Mouse (Mus musculus): ENCODE results near the gene Scn9a.

Scn9a gene

DNA sequence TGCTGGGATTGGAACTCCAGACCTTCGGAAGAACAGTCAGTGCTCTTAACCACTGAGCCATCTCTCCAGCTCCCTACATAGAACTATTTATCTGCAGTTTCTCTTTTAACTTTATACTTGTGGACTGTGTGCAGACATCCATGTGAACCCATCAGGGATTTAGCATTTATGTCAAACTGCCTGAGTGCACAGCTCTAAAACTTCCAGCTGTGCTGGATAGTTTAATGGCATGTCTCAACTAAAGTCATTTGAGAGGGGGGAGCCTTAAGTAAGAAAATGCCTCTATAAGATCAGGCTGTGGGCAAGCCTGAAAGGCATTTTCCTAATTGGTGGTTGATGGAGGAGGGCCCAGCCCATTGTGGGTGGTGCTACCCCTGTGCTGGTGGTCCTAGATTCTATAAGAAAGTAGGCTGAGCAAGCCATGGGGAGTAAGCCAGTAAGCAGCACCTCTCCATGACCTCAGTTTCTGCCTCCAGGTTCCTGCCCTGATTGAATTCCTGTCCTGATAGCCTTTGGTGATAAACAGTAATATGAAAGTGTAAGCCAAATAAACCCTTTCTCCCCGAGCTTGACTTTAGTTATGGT, 169.8 kb downstream of the Scn9a start:
- in situ Hi-C loops (cut with MboI; ENCODE audit: unreplicated experiment in 2 of 2): no loop called here

DNA sequence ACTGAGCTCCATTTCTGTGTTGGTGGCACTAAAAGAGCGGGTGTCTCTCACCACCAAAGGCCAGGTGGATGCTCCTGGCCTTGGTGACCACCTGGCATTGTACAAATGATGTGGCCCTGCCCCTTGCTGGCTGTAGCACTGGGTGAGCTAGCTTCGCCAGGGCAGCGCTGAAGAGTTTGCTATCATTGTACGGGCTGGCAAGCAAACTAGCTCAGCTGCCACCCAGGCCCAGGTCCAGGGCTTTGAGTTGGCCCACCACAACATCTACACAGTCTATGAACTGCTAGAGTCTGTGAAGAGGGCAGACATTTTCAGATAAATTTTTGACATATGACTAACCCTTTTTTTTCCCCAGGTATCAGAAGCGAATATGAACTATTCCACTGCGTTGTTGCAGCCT, 170.8 kb downstream of the Scn9a start:
- in situ Hi-C loops (cut with MboI; ENCODE audit: unreplicated experiment in 2 of 2): no loop called here

DNA sequence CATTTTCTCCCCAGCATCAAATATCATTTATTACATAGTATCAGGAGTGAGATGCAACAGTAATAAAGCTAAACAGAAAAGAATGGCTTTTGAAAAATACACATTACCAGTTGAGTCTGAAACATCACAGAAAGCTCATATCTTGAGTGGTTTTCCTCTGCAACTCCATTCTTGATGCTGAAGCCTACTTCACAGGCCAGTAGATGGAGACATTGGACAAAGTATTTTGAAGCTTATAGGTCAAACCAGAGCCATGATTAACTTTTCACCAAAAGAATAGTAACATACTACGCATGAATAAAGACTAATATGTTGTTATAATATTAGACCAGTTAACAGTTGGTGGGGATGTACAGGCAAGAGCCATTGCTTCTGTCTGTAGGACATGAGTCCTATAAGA, 172.3 kb downstream of the Scn9a start:
- in situ Hi-C loops (cut with MboI; ENCODE audit: unreplicated experiment in 2 of 2): no loop called here

DNA sequence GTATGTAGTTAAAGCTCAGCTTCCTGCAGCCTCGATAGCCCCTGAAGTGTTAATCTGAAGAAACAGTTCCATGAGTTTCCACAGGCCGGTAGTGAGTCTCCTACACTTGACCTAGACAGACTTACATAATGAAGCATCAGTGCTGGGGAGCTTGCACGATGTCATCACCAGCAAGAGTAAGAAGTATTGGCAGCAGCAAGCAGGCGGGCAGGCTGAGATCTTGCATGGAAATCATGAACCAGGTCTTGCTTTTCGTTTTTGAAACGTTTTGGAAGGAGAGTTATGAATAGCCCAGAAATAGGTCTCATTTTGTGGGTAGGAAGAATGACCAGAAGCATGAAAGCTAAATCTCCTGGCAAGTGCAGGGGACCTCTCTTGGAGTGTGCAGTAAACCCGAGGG, 194.1 kb downstream of the Scn9a start, which contains the start of gene Scn1a:
Scn1a (minus strand) TSS at position 130 of the 400 bp plus-strand sequence.
- in situ Hi-C loops (cut with MboI; ENCODE audit: unreplicated experiment in 2 of 2): no loop called here

DNA sequence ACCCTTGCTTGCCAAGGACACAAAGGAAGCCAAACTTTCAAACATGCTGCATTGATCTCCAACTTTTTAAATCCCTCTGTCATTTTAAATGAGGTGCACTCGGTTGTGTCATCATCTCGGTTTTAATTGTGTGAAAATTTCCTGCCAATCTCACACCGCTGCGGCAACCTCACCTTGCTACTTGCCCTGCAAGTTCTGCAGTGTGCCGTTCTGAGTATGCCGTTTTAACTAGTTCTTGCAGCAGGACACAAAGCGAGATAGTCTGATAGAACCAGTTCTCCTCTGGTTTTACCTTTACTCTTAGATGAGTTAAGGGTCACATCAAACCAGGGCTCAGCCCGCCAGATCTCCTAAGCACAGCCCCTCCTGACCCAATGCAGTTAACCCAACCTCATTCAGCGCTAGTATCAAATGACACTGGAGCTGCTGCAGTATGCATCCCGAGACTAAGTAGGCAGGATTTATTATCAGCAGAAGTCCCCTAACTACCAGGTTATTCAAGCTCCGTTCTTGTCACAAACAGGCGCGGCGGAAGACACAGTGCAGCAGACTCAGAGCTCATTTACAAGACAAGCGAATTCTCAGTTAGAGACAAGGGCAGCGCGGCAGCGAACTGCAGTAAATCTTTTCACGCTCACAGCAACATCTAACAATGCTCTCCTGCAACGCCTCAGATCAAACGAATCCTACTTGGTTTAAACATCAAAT, 194.8 kb downstream of the Scn9a start:
- in situ Hi-C loops (cut with MboI; ENCODE audit: unreplicated experiment in 2 of 2): no loop called here

DNA sequence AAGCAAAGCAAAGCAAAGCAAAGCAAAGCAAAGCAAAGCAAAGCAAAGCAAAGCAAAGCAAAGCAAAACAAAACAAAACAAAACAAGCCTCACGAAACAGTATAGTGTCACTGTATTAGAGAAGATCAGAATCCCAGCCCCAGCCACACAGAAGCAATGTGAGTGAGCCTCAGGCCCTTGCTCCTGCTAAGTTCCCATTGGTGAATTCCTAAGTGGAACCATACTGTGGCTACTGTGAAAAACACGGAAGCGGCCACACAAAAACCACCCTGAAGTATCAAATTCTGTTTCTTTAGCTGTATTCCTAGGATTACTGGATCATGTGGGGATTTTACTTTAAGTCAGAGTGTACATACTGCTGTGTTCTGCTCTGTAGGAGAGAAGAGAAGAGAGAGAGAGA, 198.5 kb downstream of the Scn9a start:
- in situ Hi-C loops (cut with MboI; ENCODE audit: unreplicated experiment in 2 of 2): no loop called here
